Mouse (Mus musculus): ENCODE measurements around the gene Ier3.
A peak's percentile ranks its signal among the peaks of the same experiment; 100 is the strongest.

DNA sequence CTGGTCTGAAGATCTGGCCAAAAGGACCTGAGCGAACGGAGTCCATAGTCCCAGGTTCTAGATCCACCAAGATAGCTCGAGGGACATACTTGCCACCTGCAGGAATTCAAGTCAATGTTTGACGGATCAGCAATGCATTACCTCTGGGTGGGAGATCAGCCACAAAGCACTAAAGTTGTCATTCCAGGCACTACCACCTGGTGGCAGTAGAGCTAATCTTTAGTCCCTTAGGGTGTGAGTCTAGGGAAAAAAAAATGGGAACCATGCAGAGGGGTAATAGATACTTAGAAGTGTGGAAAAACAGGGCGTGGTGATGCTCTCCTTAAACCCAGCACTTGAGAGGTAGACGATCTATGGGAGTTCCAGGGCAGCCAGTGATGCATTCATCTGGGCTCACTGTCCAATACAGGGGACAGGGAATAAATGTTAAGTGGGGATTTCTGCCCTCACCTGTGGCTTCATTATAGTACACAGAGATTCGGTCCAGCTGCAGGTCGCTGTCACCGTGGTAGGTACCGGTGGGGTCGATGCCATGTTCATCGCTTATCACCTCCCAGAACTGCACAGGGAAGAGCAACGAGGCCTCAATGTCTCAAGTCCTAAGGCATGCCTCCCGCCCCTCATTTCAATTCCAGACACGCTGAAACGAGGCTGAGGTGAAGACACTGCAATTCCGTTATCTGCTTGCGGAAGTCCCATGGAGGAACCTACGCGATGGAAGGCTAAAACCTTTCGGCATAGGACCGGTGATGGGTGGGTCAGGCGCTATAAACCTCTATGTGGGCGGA lies 14.9 kb downstream of the Ier3 start:
- TF ChIP-seq CTCF (IDR thresholded peaks at IDR 0.05), result peak; percentile 95; the same call in 1 of the 2 replicates
- TF ChIP-seq EP300 (IDR thresholded peaks at IDR 0.05; ENCODE audit: insufficient read depth, low read depth, low read length), result no peak
- peak; percentile 36; the same call in 1 of the 2 replicates for TF ChIP-seq POLR2A (IDR thresholded peaks at IDR 0.05; ENCODE audit: insufficient read depth, low read depth, low read length)

All from heart, adult 2 months (tissue).